Mouse (Mus musculus): ENCODE data around the gene Ifna5. TPM values are rescaled to one million over a fixed set of nuclear protein-coding genes. Genes with fewer than 3 reads are reported as not detected.
"Not testable (repeated sequence)": the region's sequence is repeated elsewhere in the genome, so short reads cannot be mapped to it uniquely, and the experiment has no call there.

Ifna5 gene
- polyA plus RNA-seq, 1 experiment from 2014 or later = not detected

- WGBS = no CpG with 5 or more reads among the region's 34 CpGs
- ATAC-seq (replicated peaks; ENCODE audit: low FRiP score, low read depth); H3K4me1 ChIP-seq (replicated peaks; ENCODE audit: insufficient read depth, low read length); H3K36me3 ChIP-seq (ENCODE audit: insufficient read depth, low read length); H3K4me3 ChIP-seq (replicated peaks; ENCODE audit: low read depth, low read length); H3K27ac ChIP-seq; H3K4me2 ChIP-seq (ENCODE audit: low read length); H3K27me3 ChIP-seq (ENCODE audit: insufficient read depth, low read length); DNase-seq (ENCODE audit: low spot score); H3K9ac ChIP-seq (ENCODE audit: low read depth, low read length); H3K9me3 ChIP-seq (replicated peaks; ENCODE audit: low read length): not testable (repeated sequence)
- peak; percentile 39 for TF ChIP-seq CTCF (IDR thresholded peaks at IDR 0.05; ENCODE audit: low read depth)
Observed at GRCm38 (mm10) chr4:88805761-88806160, 29.6 kb upstream of the Ifna5 start.

GRCm38 (mm10) chr4:88815928-88816327 lies 19.4 kb upstream of the Ifna5 start, which contains the start of gene Ifna7:
TSS of gene Ifna7 (plus strand) at chr4:88816228.
- TF ChIP-seq CTCF (IDR thresholded peaks at IDR 0.05; ENCODE audit: low read depth) = no peak
- DNase-seq (ENCODE audit: low spot score) = no peak
- no peak within 1 kb of the TSS for H3K4me3 ChIP-seq (replicated peaks; ENCODE audit: low read depth, low read length)
- H3K9me3 ChIP-seq (replicated peaks; ENCODE audit: low read length) = no peaks in the 10 kb centered on the region
- H3K4me2 ChIP-seq (ENCODE audit: low read length) = no peak within 1 kb of the TSS
- no peak within 1 kb of the TSS for H3K27ac ChIP-seq
- no peaks in the 10 kb centered on the region for H3K36me3 ChIP-seq (ENCODE audit: insufficient read depth, low read length)
- H3K27me3 ChIP-seq (ENCODE audit: insufficient read depth, low read length) = no peaks in the 10 kb centered on the region
- ATAC-seq (replicated peaks; ENCODE audit: low FRiP score, low read depth) = no peak
- no peaks in the 10 kb centered on the region for H3K4me1 ChIP-seq (replicated peaks; ENCODE audit: insufficient read depth, low read length)
- 63% methylated on average over 3 of the region's 3 CpGs for WGBS
- H3K9ac ChIP-seq (ENCODE audit: low read depth, low read length) = no peak within 1 kb of the TSS

- 79% methylated on average over 1 of the region's 1 CpGs for WGBS
Observed at GRCm38 (mm10) chr4:88819659-88820058, 15.7 kb upstream of the Ifna5 start, which contains the start of gene Ifna11. TSS of gene Ifna11 (plus strand) at chr4:88819959.

GRCm38 (mm10) chr4:88822995-88823394 lies 12.3 kb upstream of the Ifna5 start:
- Histone ChIP-seq H3K9me3 (replicated peaks; ENCODE audit: low read length) (no peaks in the 10 kb centered on the region), H3K27me3 (ENCODE audit: insufficient read depth, low read length) (no peaks in the 10 kb centered on the region), H3K36me3 (ENCODE audit: insufficient read depth, low read length) (no peaks in the 10 kb centered on the region), H3K9ac (ENCODE audit: low read depth, low read length) (no peak overlapping the region), H3K4me1 (replicated peaks; ENCODE audit: insufficient read depth, low read length) (no peaks in the 10 kb centered on the region), H3K4me3 (replicated peaks; ENCODE audit: low read depth, low read length) (no peak overlapping the region), H3K27ac (no peak overlapping the region), H3K4me2 (ENCODE audit: low read length) (no peak overlapping the region)
- WGBS = 23% methylated on average over 4 of the region's 4 CpGs
- peak; percentile 51 for DNase-seq (ENCODE audit: low spot score)
- no peak for ATAC-seq (replicated peaks; ENCODE audit: low FRiP score, low read depth)
- TF ChIP-seq CTCF (IDR thresholded peaks at IDR 0.05; ENCODE audit: low read depth) = peak; percentile 66

More at GRCm38 (mm10) chr4:88819659-88820058, 15.7 kb upstream of the Ifna5 start, which contains the start of gene Ifna11:
- H3K4me2 ChIP-seq (ENCODE audit: low read length) = no peak within 1 kb of the TSS
- no peak for DNase-seq (ENCODE audit: low spot score)
- no peaks in the 10 kb centered on the region for H3K27me3 ChIP-seq (ENCODE audit: insufficient read depth, low read length)
- H3K9ac ChIP-seq (ENCODE audit: low read depth, low read length) = no peak within 1 kb of the TSS
- no peak within 1 kb of the TSS for H3K4me3 ChIP-seq (replicated peaks; ENCODE audit: low read depth, low read length)
- no peak within 1 kb of the TSS for H3K27ac ChIP-seq
- H3K4me1 ChIP-seq (replicated peaks; ENCODE audit: insufficient read depth, low read length) = no peaks in the 10 kb centered on the region
- H3K9me3 ChIP-seq (replicated peaks; ENCODE audit: low read length) = no peaks in the 10 kb centered on the region
- no peak for ATAC-seq (replicated peaks; ENCODE audit: low FRiP score, low read depth)
- TF ChIP-seq CTCF (IDR thresholded peaks at IDR 0.05; ENCODE audit: low read depth) = no peak
- H3K36me3 ChIP-seq (ENCODE audit: insufficient read depth, low read length) = no peaks in the 10 kb centered on the region

GRCm38 (mm10) chr4:88827116-88827515 lies 8.2 kb upstream of the Ifna5 start, which contains the start of gene Ifna6:
TSS of gene Ifna6 (plus strand) at chr4:88827416.
- ATAC-seq (replicated peaks; ENCODE audit: low FRiP score, low read depth); H3K9me3 ChIP-seq (replicated peaks; ENCODE audit: low read length); H3K9ac ChIP-seq (ENCODE audit: low read depth, low read length); H3K27ac ChIP-seq; H3K4me2 ChIP-seq (ENCODE audit: low read length); H3K27me3 ChIP-seq (ENCODE audit: insufficient read depth, low read length); DNase-seq (ENCODE audit: low spot score); H3K4me3 ChIP-seq (replicated peaks; ENCODE audit: low read depth, low read length); H3K4me1 ChIP-seq (replicated peaks; ENCODE audit: insufficient read depth, low read length); H3K36me3 ChIP-seq (ENCODE audit: insufficient read depth, low read length): not testable (repeated sequence)

GRCm38 (mm10) chr4:88830523-88830922 lies 4.8 kb upstream of the Ifna5 start:
- 32% methylated on average over 4 of the region's 4 CpGs for WGBS
- Histone ChIP-seq H3K9ac (ENCODE audit: low read depth, low read length) (no peak overlapping the region), H3K4me2 (ENCODE audit: low read length) (no peak overlapping the region), H3K36me3 (ENCODE audit: insufficient read depth, low read length) (no peaks in the 10 kb centered on the region), H3K9me3 (replicated peaks; ENCODE audit: low read length) (no peaks in the 10 kb centered on the region), H3K27ac (no peak overlapping the region), H3K4me1 (replicated peaks; ENCODE audit: insufficient read depth, low read length) (no peaks in the 10 kb centered on the region), H3K27me3 (ENCODE audit: insufficient read depth, low read length) (no peaks in the 10 kb centered on the region), H3K4me3 (replicated peaks; ENCODE audit: low read depth, low read length) (no peak overlapping the region)
- DNase-seq (ENCODE audit: low spot score) (peak; percentile 59), ATAC-seq (replicated peaks; ENCODE audit: low FRiP score, low read depth) (no peak)
- TF ChIP-seq CTCF (IDR thresholded peaks at IDR 0.05; ENCODE audit: low read depth) = peak; percentile 64

GRCm38 (mm10) chr4:88838828-88839227 lies 3.5 kb downstream of the Ifna5 start:
- H3K9me3 ChIP-seq (replicated peaks; ENCODE audit: low read length) = no peaks in the 10 kb centered on the region
- H3K27ac ChIP-seq = no peak overlapping the region
- 0 out of 2 replicates have a peak, but pooled peaks cover 3% of the 10 kb centered on the region for H3K27me3 ChIP-seq (ENCODE audit: insufficient read depth, low read length)
- no peak for ATAC-seq (replicated peaks; ENCODE audit: low FRiP score, low read depth)
- no peaks in the 10 kb centered on the region for H3K4me1 ChIP-seq (replicated peaks; ENCODE audit: insufficient read depth, low read length)
- no peaks in the 10 kb centered on the region for H3K36me3 ChIP-seq (ENCODE audit: insufficient read depth, low read length)
- peak; percentile 72 for TF ChIP-seq CTCF (IDR thresholded peaks at IDR 0.05; ENCODE audit: low read depth)
- no peak overlapping the region for H3K4me3 ChIP-seq (replicated peaks; ENCODE audit: low read depth, low read length)
- DNase-seq (ENCODE audit: low spot score) = peak; percentile 38
- no peak overlapping the region for H3K4me2 ChIP-seq (ENCODE audit: low read length)
- 46% methylated on average over 3 of the region's 3 CpGs for WGBS
- H3K9ac ChIP-seq (ENCODE audit: low read depth, low read length) = no peak overlapping the region
